Mouse (Mus musculus): ENCODE data around the gene Foxo4. TPM values are rescaled to one million over a fixed set of nuclear protein-coding genes. Genes with fewer than 3 reads are reported as not detected.

Foxo4 gene
- polyA plus RNA-seq, 1 experiment from 2014 or later, result 9.5 TPM

- Histone ChIP-seq H3K4me3 (ENCODE audit: inconsistent target) (no peak overlapping the region), H3K36me3 (ENCODE audit: inconsistent target) (no peaks in the 10 kb centered on the region), H3K79me2 (ENCODE audit: inconsistent target) (no peaks in the 10 kb centered on the region), H3K27ac (no peak overlapping the region)
- 97% methylated on average over 5 of the region's 5 CpGs for WGBS (ENCODE audit: missing documents)
These were observed 55.0 kb downstream of the Foxo4 start for GRCm38 (mm10) chrX:101309299-101309698.

Other genes starting within 250 kb of the Foxo4 start
- gene Tex11, start 194.9 kb upstream of the Foxo4 start, polyA plus RNA-seq (2018), result 0.04 TPM in 1 of 3 replicates, not detected in the others
- gene Slc7a3, start 168.5 kb upstream of the Foxo4 start, polyA plus RNA-seq (2018), result not detected in 3 replicates
- 65.8 to 95.1 TPM (median 67.1 TPM) in 3 replicates for gene Snx12, start 32.0 kb upstream of the Foxo4 start, polyA plus RNA-seq (2018)
- gene Gm614, start 9.5 kb downstream of the Foxo4 start, polyA plus RNA-seq (2018), result 0.23 TPM in 1 of 3 replicates, not detected in the others
- gene Il2rg, start 13.7 kb downstream of the Foxo4 start, polyA plus RNA-seq (2018), result 107 to 237 TPM (median 204 TPM) in 3 replicates
- not detected in 3 replicates for gene Gm20489, start 14.5 kb downstream of the Foxo4 start, polyA plus RNA-seq (2018)
- gene Med12, start 19.5 kb downstream of the Foxo4 start, polyA plus RNA-seq (2018), result 35.4 to 43.8 TPM (median 41.3 TPM) in 3 replicates
- not detected in 3 replicates for gene Nlgn3, start 44.6 kb downstream of the Foxo4 start, polyA plus RNA-seq (2018)
- gene Gjb1, start 121.8 kb downstream of the Foxo4 start, polyA plus RNA-seq (2018), result not detected in 3 replicates
- gene Zmym3, start 166.3 kb downstream of the Foxo4 start, polyA plus RNA-seq (2018), result 11.5 to 20.5 TPM (median 15.3 TPM) in 3 replicates
- 169 to 225 TPM (median 178 TPM) in 3 replicates for gene Nono, start 174.8 kb downstream of the Foxo4 start, polyA plus RNA-seq (2018)
- gene Itgb1bp2, start 194.6 kb downstream of the Foxo4 start, polyA plus RNA-seq (2018), result 0.35 TPM in 1 of 3 replicates, not detected in the others

Measured in macrophage (primary cell).